Mouse (Mus musculus) thymus, adult 18-20 months (tissue): Measurements from ENCODE around the gene Sec24b.

Experiments
- DNase-seq, 2 experiments: peaks; one replicate each; pipeline ENCODE4 v3.0.0; 2022; ENCODE audit warnings: mixed read lengths in 2 of 2

Sec24b gene

GRCm38 (mm10) chr3:130054587-130054986 is 6.8 kb downstream of the Sec24b start:
- no peak for DNase-seq

- no peak for DNase-seq
These were observed 7.8 kb downstream of the Sec24b start for GRCm38 (mm10) chr3:130053340-130054066.

GRCm38 (mm10) chr3:130052541-130053298 is 8.6 kb downstream of the Sec24b start:
- DNase-seq: no peak

- no peak for DNase-seq
These were observed 9.2 kb downstream of the Sec24b start for GRCm38 (mm10) chr3:130052116-130052515.

- no peak for DNase-seq
These were observed 20.6 kb downstream of the Sec24b start for GRCm38 (mm10) chr3:130040711-130041110.

- DNase-seq: no peak
These were observed 21.3 kb downstream of the Sec24b start for GRCm38 (mm10) chr3:130040017-130040416.

- no peak for DNase-seq
These were observed 32.6 kb downstream of the Sec24b start for GRCm38 (mm10) chr3:130028741-130029140.

GRCm38 (mm10) chr3:130026181-130026580 is 35.2 kb downstream of the Sec24b start:
- DNase-seq: no peak

- DNase-seq: no peak
These were observed 35.8 kb downstream of the Sec24b start for GRCm38 (mm10) chr3:130025556-130025955.

- DNase-seq: no peak
These were observed 48.4 kb downstream of the Sec24b start for GRCm38 (mm10) chr3:130012943-130013342.

GRCm38 (mm10) chr3:130011236-130011635 is 50.1 kb downstream of the Sec24b start:
- no peak for DNase-seq

GRCm38 (mm10) chr3:130006141-130006540 is 55.2 kb downstream of the Sec24b start:
- no peak for DNase-seq

GRCm38 (mm10) chr3:130000926-130001325 is 60.4 kb downstream of the Sec24b start:
- DNase-seq: no peak

- DNase-seq: no peak
These were observed 62.8 kb downstream of the Sec24b start for GRCm38 (mm10) chr3:129998526-129998925.

GRCm38 (mm10) chr3:129998001-129998400 is 63.4 kb downstream of the Sec24b start:
- DNase-seq: no peak

GRCm38 (mm10) chr3:129997324-129997723 is 64.0 kb downstream of the Sec24b start:
- DNase-seq: no peak

GRCm38 (mm10) chr3:129987297-129987696 is 74.1 kb downstream of the Sec24b start:
- no peak for DNase-seq

GRCm38 (mm10) chr3:129985335-129985734 is 76.0 kb downstream of the Sec24b start:
- no peak for DNase-seq

- DNase-seq: no peak
These were observed 76.6 kb downstream of the Sec24b start for GRCm38 (mm10) chr3:129984797-129985196.

GRCm38 (mm10) chr3:129982271-129982670 is 79.1 kb downstream of the Sec24b start:
- DNase-seq: no peak

- no peak for DNase-seq
These were observed 79.6 kb downstream of the Sec24b start for GRCm38 (mm10) chr3:129981756-129982155.

- no peak for DNase-seq
These were observed 81.8 kb downstream of the Sec24b start for GRCm38 (mm10) chr3:129979510-129979909.

GRCm38 (mm10) chr3:129978716-129979115 is 82.6 kb downstream of the Sec24b start:
- DNase-seq: no peak

- DNase-seq: no peak
These were observed 85.0 kb downstream of the Sec24b start for GRCm38 (mm10) chr3:129976317-129976716.
